Mouse (Mus musculus): Measurements from ENCODE around the gene Col8a2. TPM values are rescaled to one million over a fixed set of nuclear protein-coding genes. Genes with fewer than 3 reads are reported as not detected.

Gene Col8a2
- polyA plus RNA-seq, 1 experiment = 0.62 TPM

GRCm38 (mm10) chr4:126360069-126360468 lies 73.5 kb downstream of the Col8a2 start:
- no peak for TF ChIP-seq MYOD1 (IDR thresholded peaks at IDR 0.05; ENCODE audit: control insufficient read depth, insufficient read length, low read depth)
- no peak for TF ChIP-seq CTCF (IDR thresholded peaks at IDR 0.05; ENCODE audit: control insufficient read depth, insufficient read depth, insufficient read length)
- no peak for TF ChIP-seq MYOG (IDR thresholded peaks at IDR 0.05; ENCODE audit: control insufficient read depth, extremely low read depth, insufficient read length)
- Histone ChIP-seq H3K36me3 (ENCODE audit: control insufficient read depth, insufficient read depth) (peaks cover 28% of the 10 kb centered on the region), H3K27me3 (ENCODE audit: control insufficient read depth, insufficient read depth, insufficient read length) (no peaks in the 10 kb centered on the region), H3ac (ENCODE audit: control insufficient read depth, insufficient read length, low read depth) (no peak overlapping the region), H3K79me2 (ENCODE audit: control insufficient read depth, insufficient read depth) (no peaks in the 10 kb centered on the region), H3K4me3 (ENCODE audit: insufficient read depth, poor library complexity, severe bottlenecking) (no peak overlapping the region), H3K79me3 (ENCODE audit: low read depth) (no peaks in the 10 kb centered on the region)

Other genes with a start within 250 kb of the Col8a2 start
- 82.9 TPM for gene Mrps15, start 239.9 kb upstream of the Col8a2 start, polyA plus RNA-seq (2012; fragmentation: generic; extraction: Trizol)
- 11.1 TPM for gene Oscp1, start 228.2 kb upstream of the Col8a2 start, polyA plus RNA-seq (2012; fragmentation: generic; extraction: Trizol)
- gene Lsm10, start 190.2 kb upstream of the Col8a2 start, polyA plus RNA-seq (2012; fragmentation: generic; extraction: Trizol) = 37.9 TPM
- 11.0 TPM for gene Stk40, start 182.8 kb upstream of the Col8a2 start, polyA plus RNA-seq (2012; fragmentation: generic; extraction: Trizol)
- gene Eva1b, start 139.0 kb upstream of the Col8a2 start, polyA plus RNA-seq (2012; fragmentation: generic; extraction: Trizol) = 51.6 TPM
- gene Sh3d21, start 123.3 kb upstream of the Col8a2 start, polyA plus RNA-seq (2012; fragmentation: generic; extraction: Trizol) = 0.27 TPM
- 85.7 TPM for gene Thrap3, start 84.0 kb upstream of the Col8a2 start, polyA plus RNA-seq (2012; fragmentation: generic; extraction: Trizol)
- gene Map7d1, start 30.4 kb upstream of the Col8a2 start, polyA plus RNA-seq (2012; fragmentation: generic; extraction: Trizol) = 130 TPM
- 110 TPM for gene Trappc3, start 24.5 kb upstream of the Col8a2 start, polyA plus RNA-seq (2012; fragmentation: generic; extraction: Trizol)
- 46.2 TPM for gene Adprhl2, start 34.9 kb downstream of the Col8a2 start, polyA plus RNA-seq (2012; fragmentation: generic; extraction: Trizol)
- 0.40 TPM for gene Tekt2, start 38.9 kb downstream of the Col8a2 start, polyA plus RNA-seq (2012; fragmentation: generic; extraction: Trizol)
- 5.2 TPM for gene Ago3, start 142.8 kb downstream of the Col8a2 start, polyA plus RNA-seq (2012; fragmentation: generic; extraction: Trizol)
- gene Ago1, start 181.8 kb downstream of the Col8a2 start, polyA plus RNA-seq (2012; fragmentation: generic; extraction: Trizol) = 9.2 TPM
- gene Ago4, start 246.7 kb downstream of the Col8a2 start, polyA plus RNA-seq (2012; fragmentation: generic; extraction: Trizol) = 0.01 TPM